Mouse (Mus musculus) cerebellum, adult 2 months (tissue): ENCODE results near the gene Stx8. TPM values are rescaled to one million over a fixed set of nuclear protein-coding genes. Genes with fewer than 3 reads are reported as not detected.

Source experiments
- DNase-seq, 2 experiments: peaks; one replicate each; pipeline ENCODE4 v3.0.0; 2021
- H3K27ac ChIP-seq: fragments of 200-500 bp; 2 replicates; pipeline ENCODE4 v1.5.1; 2012; ENCODE audit warnings: low read length, control low read depth, inconsistent platforms; ENCODE audit not compliant: insufficient read depth
- H3K27me3 ChIP-seq: fragments of 200-500 bp; 2 replicates; pipeline ENCODE4 v1.6.1; 2012; ENCODE audit warnings: inconsistent platforms, mild to moderate bottlenecking, low read length, moderate library complexity; ENCODE audit not compliant: control insufficient read depth, insufficient read depth
- H3K4me1 ChIP-seq: fragments of 200-500 bp; 2 replicates; pipeline ENCODE4 v1.6.1; 2011; ENCODE audit warnings: low read length; ENCODE audit not compliant: control insufficient read depth, insufficient read depth
- H3K4me3 ChIP-seq: fragments of 200-500 bp; replicated peaks from 2 replicates; pipeline ENCODE3; 2011; ENCODE audit warnings: mild to moderate bottlenecking, low read depth, low read length, control low read depth; ENCODE audit not compliant: insufficient read depth
- CTCF ChIP-seq: fragments of 200-500 bp; IDR thresholded peaks from 2 replicates; pipeline ENCODE4 v1.5.1; 2011; ENCODE audit warnings: low read depth, mild to moderate bottlenecking, control low read depth, low read length, moderate library complexity, borderline replicate concordance; ENCODE audit not compliant: insufficient read depth
- POLR2A ChIP-seq: fragments of 200-500 bp; IDR thresholded peaks from 2 replicates; pipeline ENCODE4 v1.6.1; 2011; ENCODE audit warnings: low read length, control low read depth, borderline replicate concordance; ENCODE audit not compliant: insufficient read depth
- WGBS: fragments of 180-500 bp; shearing (Covaris S2); methylation state at CpG from one replicate; pipeline ENCODE4 v1.1.7; 2018; 5-methylcytosine and 5-hydroxymethylcytosine counted together
- polyA plus RNA-seq: library from polyadenylated mRNA; depleted of rRNA; stranded (reverse); fragments of >200 nt; gene quantifications from 2 replicates; pipeline ENCODE4 v1.2.3, GENCODE M21; 2012

Gene Stx8
- polyA plus RNA-seq, 1 experiment: 39.6 TPM

GRCm38 (mm10) chr11:68119136-68119535, 153.1 kb downstream of the Stx8 start:
- Histone ChIP-seq H3K27me3 (no peaks in the 10 kb centered on the region), H3K27ac (no peak overlapping the region), H3K4me3 (no peak overlapping the region), H3K4me1 (peaks cover 7% of the 10 kb centered on the region; the same call in 1 of the 2 replicates)
- DNase-seq: no peak
- WGBS: 93% methylated on average over 13 of the region's 13 CpGs
- no peak for TF ChIP-seq CTCF
- TF ChIP-seq POLR2A: no peak

- 65% methylated on average over 6 of the region's 6 CpGs for WGBS
- H3K27me3 ChIP-seq: no peaks in the 10 kb centered on the region
- no peak overlapping the region for H3K27ac ChIP-seq
- no peak for DNase-seq
- no peak for TF ChIP-seq CTCF
- TF ChIP-seq POLR2A: no peak
- no peak overlapping the region for H3K4me3 ChIP-seq
- peaks cover 7% of the 10 kb centered on the region; the same call in 1 of the 2 replicates for H3K4me1 ChIP-seq
Observed at GRCm38 (mm10) chr11:68121260-68121659, 155.3 kb downstream of the Stx8 start.

- no peak for TF ChIP-seq POLR2A
- no peak for TF ChIP-seq CTCF
- Histone ChIP-seq H3K27ac (no peak overlapping the region), H3K27me3 (no peaks in the 10 kb centered on the region), H3K4me1 (peaks cover 3% of the 10 kb centered on the region; the same call in 1 of the 2 replicates), H3K4me3 (no peak overlapping the region)
- WGBS: 77% methylated on average over 6 of the region's 6 CpGs
- DNase-seq: no peak
Observed at GRCm38 (mm10) chr11:68121660-68122059, 155.7 kb downstream of the Stx8 start.

GRCm38 (mm10) chr11:68126071-68126470, 160.1 kb downstream of the Stx8 start:
- Histone ChIP-seq H3K4me1 (no peaks in the 10 kb centered on the region), H3K27ac (no peak overlapping the region), H3K4me3 (no peak overlapping the region), H3K27me3 (no peaks in the 10 kb centered on the region)
- TF ChIP-seq POLR2A (no peak), CTCF (no peak)
- WGBS: 73% methylated on average over 9 of the region's 9 CpGs
- DNase-seq: no peak

GRCm38 (mm10) chr11:68134494-68134893, 168.5 kb downstream of the Stx8 start:
- Histone ChIP-seq H3K27ac (no peak overlapping the region), H3K4me1 (peaks cover 5% of the 10 kb centered on the region; the same call in 1 of the 2 replicates), H3K27me3 (no peaks in the 10 kb centered on the region), H3K4me3 (no peak overlapping the region)
- TF ChIP-seq CTCF (no peak), POLR2A (no peak)
- WGBS: 62% methylated on average over 7 of the region's 7 CpGs
- DNase-seq: no peak

- Histone ChIP-seq H3K4me3 (no peak overlapping the region), H3K27ac (no peak overlapping the region), H3K4me1 (peaks cover 5% of the 10 kb centered on the region; the same call in 1 of the 2 replicates), H3K27me3 (no peaks in the 10 kb centered on the region)
- DNase-seq: no peak
- no peak for TF ChIP-seq CTCF
- no peak for TF ChIP-seq POLR2A
- 77% methylated on average over 9 of the region's 9 CpGs for WGBS
Observed at GRCm38 (mm10) chr11:68135350-68135749, 169.4 kb downstream of the Stx8 start.

GRCm38 (mm10) chr11:68136687-68137086, 170.7 kb downstream of the Stx8 start:
- no peak for DNase-seq
- Histone ChIP-seq H3K27me3 (no peaks in the 10 kb centered on the region), H3K27ac (no peak overlapping the region), H3K4me3 (no peak overlapping the region), H3K4me1 (peaks cover 5% of the 10 kb centered on the region; the same call in 1 of the 2 replicates)
- TF ChIP-seq POLR2A: no peak
- no peak for TF ChIP-seq CTCF
- whole genome bisulfite sequencing: 90% methylated on average over 8 of the region's 8 CpGs

- TF ChIP-seq CTCF (no peak), POLR2A (no peak)
- no peaks in the 10 kb centered on the region for H3K27me3 ChIP-seq
- DNase-seq: no peak
- 79% methylated on average over 8 of the region's 8 CpGs for WGBS
- no peak overlapping the region for H3K4me3 ChIP-seq
- H3K27ac ChIP-seq: no peak overlapping the region
- H3K4me1 ChIP-seq: peaks cover 2% of the 10 kb centered on the region; the same call in 1 of the 2 replicates
Observed at GRCm38 (mm10) chr11:68142296-68142695, 176.3 kb downstream of the Stx8 start.

- DNase-seq: no peak
- TF ChIP-seq CTCF (no peak), POLR2A (no peak)
- Histone ChIP-seq H3K4me3 (no peak overlapping the region), H3K27me3 (no peaks in the 10 kb centered on the region), H3K27ac (no peak overlapping the region), H3K4me1 (no peaks in the 10 kb centered on the region)
- WGBS: 67% methylated on average over 13 of the region's 13 CpGs
Observed at GRCm38 (mm10) chr11:68144235-68145065, 178.5 kb downstream of the Stx8 start.
